In the genomic region with DNA sequence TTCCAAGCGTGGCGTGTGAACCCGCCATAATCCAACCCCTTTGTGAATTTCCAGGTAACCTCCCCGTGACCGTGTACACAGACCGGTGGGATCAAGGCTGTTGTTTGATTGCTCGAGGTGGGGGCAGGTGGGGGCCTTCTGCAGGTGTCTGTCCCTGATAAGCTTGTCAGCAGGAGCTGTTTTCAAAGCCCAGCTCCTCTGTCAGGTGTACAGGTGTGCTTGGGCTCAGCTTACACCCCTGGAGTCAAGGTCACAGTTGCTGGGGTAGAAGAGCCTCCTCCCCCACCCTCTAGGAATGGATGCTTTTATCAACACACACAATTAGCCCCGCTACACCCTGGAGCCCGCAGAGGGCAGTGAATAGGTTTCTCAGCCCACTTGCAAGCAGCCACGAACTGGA, we compare ENCODE assay signal across 16 mouse cellular contexts.
DNase-seq lines count a peak whose midpoint lies in the region; ATAC-seq and TF ChIP-seq lines count a peak whose summit lies in the region.
"Had no signal": no experiment of that assay in that cellular context is flagged by ENCODE, and none has a peak within 500 bp of the region (broad histone marks: within the 10 kb centered on the region; RNA-seq: fewer than 3 reads in every experiment).

No protein-coding gene starts in this region.

- 0 out of 2 replicates have a peak, but pooled peaks have one; percentile 24 for ATAC-seq in lung, embryonic 16.5 days (ENCODE audit: low read depth)
- peak; percentile 87 for ATAC-seq in stomach, postnatal 0 days (ENCODE audit: low FRiP score, low TSS enrichment)
- ATAC-seq: forebrain, embryonic 13.5 days had no signal

- DNase-seq in embryo, embryonic 11 days = peak; percentile 22
- DNase-seq in embryo, embryonic 10 days (ENCODE audit: low spot score) = no peak
- DNase-seq in lung, adult 2 months = no peak
- peak; percentile 17 for DNase-seq in kidney, adult 2 months
- peak; percentile 72 for DNase-seq in stomach, postnatal 0 days (ENCODE audit: low spot score)
- no peak for DNase-seq in frontal cortex, postnatal 10 days (ENCODE audit: low spot score in 2 of 2)
- DNase-seq in cerebellum, postnatal 25 days = no peak
- DNase-seq: cerebellum, adult 11-12 months; gastrocnemius, adult 2 months had no signal

- no peak overlapping the region for H3K4me3 ChIP-seq in lung, embryonic 16.5 days (ENCODE audit: low read length)
- H3K4me3 ChIP-seq in lung, adult 2 months (replicated peaks; ENCODE audit: extremely low read depth, low read depth, low read length) = no peak overlapping the region
- no peak overlapping the region for H3K4me3 ChIP-seq in kidney, adult 2 months (ENCODE audit: insufficient read depth, low read depth, low read length)
- H3K4me3 ChIP-seq in stomach, postnatal 0 days (ENCODE audit: low read depth, low read length) = no peak overlapping the region
- H3K4me3 ChIP-seq: forebrain, embryonic 13.5 days; gastrocnemius, adult 2 months; heart, embryonic 12.5 days; hindbrain, embryonic 15.5 days; limb, embryonic 10.5 days; liver, embryonic 15.5 days; megakaryocyte, embryonic 14.5 days had no signal

- TF ChIP-seq CTCF in lung, adult 2 months (IDR thresholded peaks at IDR 0.05; ENCODE audit: insufficient read depth, low read length) = no peak
- TF ChIP-seq CTCF in kidney, adult 2 months (conservative IDR thresholded peaks at IDR 0.05; ENCODE audit: insufficient read depth, insufficient read length, low read depth, low read length) = no peak
- TF ChIP-seq CTCF in stomach, postnatal 0 days (IDR thresholded peaks at IDR 0.05; ENCODE audit: low read depth) = 0 out of 2 replicates have a peak, but pooled peaks have one; percentile 20

- TF ChIP-seq POLR2A in lung, adult 2 months (IDR thresholded peaks at IDR 0.05; ENCODE audit: borderline replicate concordance, extremely low read depth, low read depth, low read length) = no peak
- no peak for TF ChIP-seq POLR2A in kidney, adult 2 months (IDR thresholded peaks at IDR 0.05; ENCODE audit: low read depth, low read length)

- TF ChIP-seq EP300 in stomach, postnatal 0 days (optimal IDR thresholded peaks at IDR 0.05) = no peak

- H3K9me3 ChIP-seq in lung, embryonic 16.5 days (ENCODE audit: control insufficient read depth, low read length) = no peaks in the 10 kb centered on the region
- no peaks in the 10 kb centered on the region for H3K9me3 ChIP-seq in stomach, postnatal 0 days (ENCODE audit: control insufficient read depth, low read length)
- H3K9me3 ChIP-seq: forebrain, embryonic 13.5 days; hindbrain, embryonic 15.5 days; limb, embryonic 10.5 days; liver, embryonic 15.5 days had no signal

- H3K9ac ChIP-seq in lung, embryonic 16.5 days (ENCODE audit: low read length) = no peak overlapping the region
- H3K9ac ChIP-seq in stomach, postnatal 0 days (ENCODE audit: low read length) = no peak overlapping the region
- H3K9ac ChIP-seq: forebrain, embryonic 13.5 days; heart, embryonic 12.5 days; hindbrain, embryonic 15.5 days; liver, embryonic 15.5 days had no signal

- 23% methylated on average over 10 of the region's 10 CpGs for WGBS in lung, embryonic 16.5 days
- whole genome bisulfite sequencing in lung, adult 2 months = 44% methylated on average over 10 of the region's 10 CpGs
- WGBS in kidney, adult 2 months = 43% methylated on average over 10 of the region's 10 CpGs
- 20% methylated on average over 10 of the region's 10 CpGs for WGBS in stomach, postnatal 0 days

- no peaks in the 10 kb centered on the region for H3K36me3 ChIP-seq in lung, embryonic 16.5 days (ENCODE audit: control insufficient read depth, insufficient read depth, low read length)
- H3K36me3 ChIP-seq in kidney, adult 2 months (ENCODE audit: control insufficient read depth, insufficient read depth, low read length) = no peaks in the 10 kb centered on the region
- H3K36me3 ChIP-seq in stomach, postnatal 0 days (ENCODE audit: control insufficient read depth, insufficient read depth, low read length) = no peaks in the 10 kb centered on the region
- H3K36me3 ChIP-seq: heart, embryonic 12.5 days; hindbrain, embryonic 15.5 days; limb, embryonic 10.5 days; liver, embryonic 15.5 days had no signal

- no peaks in the 10 kb centered on the region for H3K27me3 ChIP-seq in lung, embryonic 16.5 days (ENCODE audit: control insufficient read depth, insufficient read depth, low read depth, low read length)
- no peaks in the 10 kb centered on the region for H3K27me3 ChIP-seq in kidney, adult 2 months (replicated peaks; ENCODE audit: control insufficient read depth, insufficient read depth, low read length)
- no peaks in the 10 kb centered on the region for H3K27me3 ChIP-seq in stomach, postnatal 0 days (ENCODE audit: control insufficient read depth, insufficient read depth, low read length)
- H3K27me3 ChIP-seq: forebrain, embryonic 13.5 days; heart, embryonic 12.5 days; hindbrain, embryonic 15.5 days; liver, embryonic 15.5 days had no signal

- no peak overlapping the region for H3K27ac ChIP-seq in lung, embryonic 16.5 days (ENCODE audit: low read length)
- no peak overlapping the region for H3K27ac ChIP-seq in kidney, adult 2 months (ENCODE audit: insufficient read depth, low read depth, low read length)
- no peak overlapping the region for H3K27ac ChIP-seq in stomach, postnatal 0 days (replicated peaks)
- H3K27ac ChIP-seq: forebrain, embryonic 13.5 days; gastrocnemius, adult 2 months; hindbrain, embryonic 15.5 days; limb, embryonic 10.5 days; liver, embryonic 15.5 days had no signal

- no peak overlapping the region for H3K4me2 ChIP-seq in lung, embryonic 16.5 days (ENCODE audit: low read depth, low read length)
- H3K4me2 ChIP-seq in stomach, postnatal 0 days (replicated peaks; ENCODE audit: low read depth) = no peak overlapping the region
- H3K4me2 ChIP-seq: forebrain, embryonic 13.5 days; heart, embryonic 12.5 days; hindbrain, embryonic 15.5 days; liver, embryonic 15.5 days had no signal

- H3K4me1 ChIP-seq in lung, embryonic 16.5 days (replicated peaks; ENCODE audit: control insufficient read depth, insufficient read depth, low read length) = no peaks in the 10 kb centered on the region
- H3K4me1 ChIP-seq in lung, adult 2 months (ENCODE audit: control insufficient read depth, insufficient read depth, low read length) = no peaks in the 10 kb centered on the region
- no peaks in the 10 kb centered on the region for H3K4me1 ChIP-seq in kidney, adult 2 months (ENCODE audit: control insufficient read depth, insufficient read depth, low read length)
- no peaks in the 10 kb centered on the region for H3K4me1 ChIP-seq in stomach, postnatal 0 days (replicated peaks; ENCODE audit: control insufficient read depth, insufficient read depth)
- H3K4me1 ChIP-seq: liver, embryonic 15.5 days had no signal

Comparison
In these comparisons a context has a peak if more than half of its experiments do, and no peak if none do; other contexts are left out.
1. DNase-seq: peak in embryo, embryonic 11 days (single experiment), kidney, adult 2 months (single experiment) and stomach, postnatal 0 days (single experiment); none in embryo, embryonic 10 days (single experiment), lung, adult 2 months (single experiment), frontal cortex, postnatal 10 days (0 of 2) and cerebellum, postnatal 25 days (0 of 2).